Mouse (Mus musculus) embryo, embryonic 11.5 days (tissue): Measurements from ENCODE around the gene Vmn1r4.

ENCODE experiments used
- DNase-seq: peaks from one replicate; pipeline ENCODE4 v3.0.0-alpha.2; 2012; ENCODE audit warnings: low read depth, low spot score

Gene Vmn1r4

DNA sequence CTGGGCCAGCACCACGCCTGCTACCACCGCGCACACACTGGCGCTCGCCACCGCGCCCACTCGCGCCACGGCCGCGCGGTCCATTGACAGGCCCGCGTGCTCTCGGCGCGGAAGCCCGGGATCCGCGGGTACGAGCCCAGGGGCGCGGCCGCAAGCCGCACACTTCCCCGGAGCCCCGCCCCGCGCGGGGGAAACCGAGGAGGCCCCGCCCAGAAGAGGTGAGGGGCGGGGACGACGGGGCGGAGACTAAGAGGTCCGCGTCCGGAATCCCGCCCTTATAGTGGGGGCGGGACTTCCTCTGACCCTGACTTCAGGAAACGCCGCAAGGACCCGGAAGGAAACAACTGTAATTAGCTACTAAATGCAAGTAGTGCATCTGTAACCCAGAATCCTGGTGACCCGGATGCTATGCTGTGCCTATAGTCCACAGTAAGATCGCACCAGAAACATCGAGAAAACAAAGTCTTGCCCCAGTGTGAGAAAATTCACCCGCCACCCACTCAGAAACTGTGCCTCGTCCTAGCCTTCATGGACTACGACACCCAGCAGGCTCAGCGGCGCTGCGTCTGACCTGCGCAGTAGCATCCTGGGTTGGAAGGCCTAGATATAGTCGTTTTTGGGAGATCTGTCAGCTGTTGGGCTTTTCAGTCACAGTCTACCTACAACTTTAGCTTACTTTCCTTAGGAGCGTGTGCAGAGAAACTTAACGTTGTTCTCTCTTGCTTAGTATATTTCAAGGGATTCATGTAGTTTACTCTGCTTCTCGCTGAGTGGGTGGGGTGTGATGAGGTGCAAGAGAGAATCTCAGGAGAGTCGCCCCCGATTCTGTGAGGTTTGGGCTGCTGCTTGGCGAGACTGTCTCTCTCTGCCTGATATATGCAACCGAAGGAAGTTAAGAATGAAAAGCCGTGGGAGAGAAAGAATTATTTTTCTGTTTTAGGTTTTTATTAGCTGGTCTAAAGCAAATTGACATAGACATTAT, at the start of gene Vmn1r4, which contains the start of gene Nt5c3:
Vmn1r4 (plus strand) TSS at position 290 of the 982 bp plus-strand sequence.
Nt5c3 (minus strand) TSS at position 207 of the 982 bp plus-strand sequence.
- peak; percentile 89 for DNase-seq

DNA sequence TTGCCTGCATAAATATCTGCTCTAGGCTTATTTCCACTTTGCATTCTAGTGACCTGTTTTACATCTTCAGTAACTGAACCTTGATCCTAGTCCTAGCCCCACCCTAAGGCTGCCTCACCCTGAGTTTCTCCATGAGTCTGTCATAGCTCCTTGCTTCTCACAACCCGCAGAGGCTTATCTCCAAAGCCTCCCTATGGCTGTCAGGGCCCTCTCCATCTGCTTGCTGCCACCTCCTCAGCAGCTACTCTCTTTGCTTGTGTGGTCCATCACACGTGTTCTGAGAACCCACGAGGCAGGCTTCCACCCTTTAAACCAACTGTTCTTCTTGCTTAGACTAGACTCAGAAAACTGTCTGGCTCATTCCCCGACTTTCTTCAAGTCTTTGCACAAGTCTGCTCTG, 46.9 kb upstream of the Vmn1r4 start:
- no peak for DNase-seq

- DNase-seq, result no peak
Measured at GRCm38 (mm10) chr6:56877985-56878384, 45.8 kb upstream of the Vmn1r4 start.

DNA sequence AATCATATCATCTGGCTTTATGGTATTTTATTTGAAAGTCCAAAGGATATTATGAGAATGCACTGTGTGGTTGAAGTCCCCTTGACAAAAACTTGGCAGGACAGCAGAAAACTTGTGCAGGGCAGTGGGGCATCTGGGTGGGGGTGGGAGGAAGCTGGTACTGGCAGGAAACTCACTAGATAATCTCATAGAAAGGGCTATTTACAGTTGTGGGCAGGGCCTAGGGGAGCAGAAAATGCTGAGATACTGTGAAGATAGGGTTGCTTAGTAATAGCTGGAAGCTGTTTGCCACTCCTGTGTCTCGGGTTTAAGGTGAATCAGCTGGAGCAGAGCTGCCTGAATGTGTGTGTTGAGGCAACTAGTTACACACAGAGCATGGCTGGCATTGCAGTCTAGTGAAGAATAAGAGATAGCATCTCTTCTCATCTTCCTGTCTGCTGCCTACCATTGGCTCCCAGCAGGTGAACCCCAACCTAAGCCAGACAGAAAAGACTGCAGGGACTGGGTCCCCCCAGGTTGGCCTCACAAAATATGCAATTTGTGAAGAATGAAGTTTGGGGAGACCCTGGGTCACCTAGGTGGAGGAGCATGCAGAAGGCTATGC, 44.4 kb upstream of the Vmn1r4 start:
- no peak for DNase-seq

DNA sequence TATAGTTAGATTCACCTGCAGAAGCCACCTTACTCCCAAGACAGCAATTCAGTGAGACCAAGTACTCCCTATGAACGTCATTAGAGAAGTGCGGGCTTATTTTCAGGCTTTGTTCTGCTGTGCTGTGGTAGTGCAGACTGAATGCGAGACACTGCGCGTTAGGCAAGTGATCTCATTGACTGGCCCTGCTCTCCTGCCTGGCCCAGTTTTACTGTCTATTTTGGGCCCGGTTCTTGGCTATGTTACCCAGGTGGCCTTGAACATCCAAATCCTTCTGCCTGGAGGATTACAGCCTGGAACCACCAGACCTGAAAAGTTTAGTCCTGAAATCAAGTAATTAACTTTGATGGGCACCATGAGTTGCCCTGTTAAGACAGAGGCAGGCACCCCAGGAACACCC, 35.3 kb upstream of the Vmn1r4 start:
- no peak for DNase-seq

DNA sequence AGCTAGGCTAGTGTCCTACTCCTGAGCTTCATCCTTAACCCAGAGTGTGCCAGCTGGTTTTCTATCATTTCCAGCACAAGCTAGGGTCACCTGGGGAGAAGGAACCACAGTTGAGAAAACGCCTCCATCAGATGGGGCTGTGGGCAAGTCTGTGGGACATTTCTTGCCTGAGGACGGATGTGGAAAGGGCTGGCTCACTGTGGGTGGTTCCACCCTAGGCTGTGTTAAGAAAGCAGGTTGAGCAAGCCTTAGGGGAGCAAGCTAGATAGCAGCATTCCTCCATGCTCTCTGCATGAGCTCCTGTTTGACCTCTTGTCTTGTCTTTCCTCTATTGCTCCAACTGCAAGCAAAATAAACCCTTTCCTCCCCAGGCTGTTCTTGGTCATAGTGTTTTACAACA, 33.1 kb upstream of the Vmn1r4 start:
- no peak for DNase-seq

- DNase-seq, result no peak
Measured at GRCm38 (mm10) chr6:56899601-56900000, 24.2 kb upstream of the Vmn1r4 start.

DNA sequence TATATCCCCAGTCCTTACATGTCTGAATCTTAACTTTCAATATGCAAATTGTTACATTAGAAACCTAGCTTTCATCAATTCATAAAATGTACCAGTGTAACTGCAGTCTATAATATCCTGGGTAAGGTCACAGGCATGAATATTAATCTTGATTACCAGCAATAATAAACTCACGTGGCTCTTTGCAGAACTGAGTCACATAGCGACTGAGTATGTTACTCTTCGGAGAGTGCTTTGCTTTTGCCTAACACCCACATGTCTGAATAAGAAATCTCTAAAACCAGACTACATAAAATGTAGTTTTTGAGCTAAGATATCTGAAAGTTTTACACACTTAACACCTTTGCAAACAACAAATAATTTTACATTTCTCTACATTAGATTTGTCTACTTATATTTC, 22.5 kb upstream of the Vmn1r4 start:
- DNase-seq, result no peak

- DNase-seq, result no peak
Measured at GRCm38 (mm10) chr6:56901824-56902386, 21.9 kb upstream of the Vmn1r4 start.

- no peak for DNase-seq
Measured at GRCm38 (mm10) chr6:56902606-56903520, 21.0 kb upstream of the Vmn1r4 start.

GRCm38 (mm10) chr6:56903831-56904230, 20.0 kb upstream of the Vmn1r4 start:
- DNase-seq, result no peak

- DNase-seq, result no peak
Measured at GRCm38 (mm10) chr6:56904330-56904729, 19.5 kb upstream of the Vmn1r4 start.

- no peak for DNase-seq
Measured at GRCm38 (mm10) chr6:56904982-56905381, 18.8 kb upstream of the Vmn1r4 start.

GRCm38 (mm10) chr6:56905486-56905885, 18.3 kb upstream of the Vmn1r4 start:
- DNase-seq, result no peak

DNA sequence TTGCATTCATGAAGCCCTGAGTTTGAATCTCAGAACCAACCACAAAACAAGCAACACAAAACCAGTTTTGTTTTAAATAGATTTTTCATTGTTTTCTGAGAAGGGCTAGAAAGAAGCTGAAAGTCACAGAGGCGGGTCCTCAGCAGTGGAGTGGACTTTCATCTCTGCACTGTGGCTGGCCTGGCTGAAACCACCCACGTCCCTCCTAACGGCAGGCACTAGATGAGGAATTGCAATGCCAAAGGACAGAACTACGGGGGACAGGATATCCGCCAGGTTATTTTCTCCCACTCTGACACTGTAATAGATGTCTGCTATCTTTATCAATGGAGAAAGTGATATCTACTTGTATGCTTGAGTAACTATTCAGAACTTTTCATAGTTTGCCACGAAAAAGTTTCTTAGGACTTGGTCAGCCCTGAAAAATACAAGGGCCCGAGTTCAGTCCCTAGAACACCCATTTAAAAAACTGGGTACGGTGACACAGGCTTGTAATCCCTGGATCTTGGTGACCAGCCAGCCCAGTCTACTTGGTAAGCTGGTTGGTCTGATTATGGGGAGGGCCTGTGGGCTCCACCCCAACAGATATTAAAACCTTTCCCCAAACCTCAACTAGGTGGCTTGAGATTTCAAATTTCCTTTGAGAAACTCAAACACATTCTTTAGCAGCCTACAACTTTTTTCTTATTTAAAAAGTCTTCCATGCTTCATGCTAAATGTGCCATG, 17.5 kb upstream of the Vmn1r4 start:
- DNase-seq, result no peak

DNA sequence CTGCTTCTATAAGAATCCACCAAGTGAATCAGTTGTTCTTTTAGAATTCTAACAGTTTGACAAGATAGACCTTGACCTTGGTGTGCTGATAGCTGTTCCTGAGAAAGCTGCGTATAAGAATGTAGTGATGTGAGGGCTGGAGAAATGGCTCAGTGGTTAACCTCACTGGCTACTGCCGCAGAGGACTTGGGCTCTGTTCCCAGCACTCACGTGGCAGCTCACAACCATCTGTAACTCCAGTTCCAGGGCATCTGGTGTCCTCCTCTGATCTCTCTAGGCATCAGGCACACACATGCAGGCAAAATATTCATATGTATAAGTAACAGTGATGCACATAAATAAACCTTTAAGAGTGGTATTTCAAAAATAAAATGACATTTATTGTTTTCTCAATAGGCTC, 15.8 kb upstream of the Vmn1r4 start:
- DNase-seq, result no peak

GRCm38 (mm10) chr6:56908397-56908796, 15.4 kb upstream of the Vmn1r4 start:
- no peak for DNase-seq

GRCm38 (mm10) chr6:56908912-56909311, 14.9 kb upstream of the Vmn1r4 start:
- peak; percentile 32 for DNase-seq

DNA sequence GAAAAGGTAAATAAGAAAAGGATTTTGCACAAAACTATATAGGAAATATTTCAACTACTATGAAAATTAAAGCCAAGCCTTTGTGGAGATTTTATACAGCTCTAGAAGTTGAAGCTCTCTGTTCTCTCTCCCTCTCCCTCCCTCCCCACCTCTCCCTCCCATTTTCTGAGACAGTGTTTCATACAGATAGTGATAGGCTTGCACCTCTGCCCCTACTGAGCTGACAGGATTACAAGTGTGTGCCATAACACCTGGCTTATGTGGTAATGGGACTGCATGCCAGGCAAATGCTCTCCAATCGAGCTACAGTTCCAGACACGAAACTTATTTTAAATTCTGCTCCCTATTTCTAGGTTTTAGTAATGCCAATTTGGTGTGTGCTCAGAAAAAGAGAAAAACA, 12.9 kb upstream of the Vmn1r4 start:
- no peak for DNase-seq

- no peak for DNase-seq
Measured at GRCm38 (mm10) chr6:56913092-56913858, 10.5 kb upstream of the Vmn1r4 start.
